Mouse (Mus musculus): ENCODE results near the gene Zfyve26.
A peak's percentile ranks its signal among the peaks of the same experiment; 100 is the strongest.

The Zfyve26 gene

GRCm38 (mm10) chr12:79296126-79296816 is at the start of gene Zfyve26:
TSS of gene Zfyve26 (minus strand) at chr12:79296304.
- TF ChIP-seq GATA4 (IDR thresholded peaks at IDR 0.05; ENCODE audit: insufficient replicate concordance, low read length), result peak; percentile 47; the same call in 1 of the 2 replicates

GRCm38 (mm10) chr12:79341291-79341845 is 45.3 kb upstream of the Zfyve26 start:
- TF ChIP-seq GATA4 (IDR thresholded peaks at IDR 0.05; ENCODE audit: insufficient replicate concordance, low read length), result no peak

GRCm38 (mm10) chr12:79340513-79340912 is 44.4 kb upstream of the Zfyve26 start:
- no peak for TF ChIP-seq GATA4 (IDR thresholded peaks at IDR 0.05; ENCODE audit: insufficient replicate concordance, low read length)

- no peak for TF ChIP-seq GATA4 (IDR thresholded peaks at IDR 0.05; ENCODE audit: insufficient replicate concordance, low read length)
Measured at GRCm38 (mm10) chr12:79338791-79339190, 42.7 kb upstream of the Zfyve26 start.

GRCm38 (mm10) chr12:79331722-79332121 is 35.6 kb upstream of the Zfyve26 start:
- TF ChIP-seq GATA4 (IDR thresholded peaks at IDR 0.05; ENCODE audit: insufficient replicate concordance, low read length), result no peak

- TF ChIP-seq GATA4 (IDR thresholded peaks at IDR 0.05; ENCODE audit: insufficient replicate concordance, low read length), result no peak
Measured at GRCm38 (mm10) chr12:79330571-79330970, 34.5 kb upstream of the Zfyve26 start.

GRCm38 (mm10) chr12:79327868-79328267 is 31.8 kb upstream of the Zfyve26 start:
- no peak for TF ChIP-seq GATA4 (IDR thresholded peaks at IDR 0.05; ENCODE audit: insufficient replicate concordance, low read length)

GRCm38 (mm10) chr12:79326745-79327144 is 30.6 kb upstream of the Zfyve26 start:
- no peak for TF ChIP-seq GATA4 (IDR thresholded peaks at IDR 0.05; ENCODE audit: insufficient replicate concordance, low read length)

GRCm38 (mm10) chr12:79326236-79326635 is 30.1 kb upstream of the Zfyve26 start:
- TF ChIP-seq GATA4 (IDR thresholded peaks at IDR 0.05; ENCODE audit: insufficient replicate concordance, low read length), result no peak

- TF ChIP-seq GATA4 (IDR thresholded peaks at IDR 0.05; ENCODE audit: insufficient replicate concordance, low read length), result no peak
Measured at GRCm38 (mm10) chr12:79320895-79321294, 24.8 kb upstream of the Zfyve26 start.

- no peak for TF ChIP-seq GATA4 (IDR thresholded peaks at IDR 0.05; ENCODE audit: insufficient replicate concordance, low read length)
Measured at GRCm38 (mm10) chr12:79317339-79317738, 21.2 kb upstream of the Zfyve26 start.

- no peak for TF ChIP-seq GATA4 (IDR thresholded peaks at IDR 0.05; ENCODE audit: insufficient replicate concordance, low read length)
Measured at GRCm38 (mm10) chr12:79313721-79314120, 17.6 kb upstream of the Zfyve26 start.

- no peak for TF ChIP-seq GATA4 (IDR thresholded peaks at IDR 0.05; ENCODE audit: insufficient replicate concordance, low read length)
Measured at GRCm38 (mm10) chr12:79306013-79306412, 9.9 kb upstream of the Zfyve26 start.

GRCm38 (mm10) chr12:79305131-79305530 is 9.0 kb upstream of the Zfyve26 start:
- TF ChIP-seq GATA4 (IDR thresholded peaks at IDR 0.05; ENCODE audit: insufficient replicate concordance, low read length), result no peak

GRCm38 (mm10) chr12:79301802-79302201 is 5.7 kb upstream of the Zfyve26 start:
- TF ChIP-seq GATA4 (IDR thresholded peaks at IDR 0.05; ENCODE audit: insufficient replicate concordance, low read length), result no peak

GRCm38 (mm10) chr12:79297884-79298636 is 2.0 kb upstream of the Zfyve26 start:
- no peak for TF ChIP-seq GATA4 (IDR thresholded peaks at IDR 0.05; ENCODE audit: insufficient replicate concordance, low read length)
